Mouse (Mus musculus) R1 (cell line): Measurements from ENCODE around the gene Klk6.

ENCODE experiments used
- DNase-seq: peaks from one replicate; pipeline ENCODE4 v3.0.0-alpha.2; 2018; ENCODE audit warnings: low read depth, low spot score

Klk6 gene

DNA sequence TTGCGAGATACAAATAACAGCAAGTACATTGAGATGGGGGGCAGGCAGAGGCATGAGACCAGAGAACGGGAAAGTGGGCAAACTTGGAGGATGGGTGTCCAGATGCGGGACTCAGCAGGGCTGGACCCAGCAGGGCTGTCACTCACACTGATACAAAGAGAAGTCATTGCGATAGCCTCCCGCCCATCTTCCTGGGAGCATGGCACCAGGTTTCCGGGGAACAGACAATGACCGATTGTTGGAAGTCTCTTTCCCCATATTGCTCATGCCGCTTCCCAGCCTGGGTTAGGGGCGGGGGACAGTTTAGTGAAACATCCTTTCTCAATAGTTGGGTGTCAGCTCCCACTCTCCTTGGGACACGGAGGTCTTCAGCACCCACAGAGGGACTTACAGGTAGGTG, at the start of gene Klk6:
TSS of gene Klk6 (plus strand) at position 301 of the 400 bp plus-strand sequence.
- DNase-seq, result no peak

DNA sequence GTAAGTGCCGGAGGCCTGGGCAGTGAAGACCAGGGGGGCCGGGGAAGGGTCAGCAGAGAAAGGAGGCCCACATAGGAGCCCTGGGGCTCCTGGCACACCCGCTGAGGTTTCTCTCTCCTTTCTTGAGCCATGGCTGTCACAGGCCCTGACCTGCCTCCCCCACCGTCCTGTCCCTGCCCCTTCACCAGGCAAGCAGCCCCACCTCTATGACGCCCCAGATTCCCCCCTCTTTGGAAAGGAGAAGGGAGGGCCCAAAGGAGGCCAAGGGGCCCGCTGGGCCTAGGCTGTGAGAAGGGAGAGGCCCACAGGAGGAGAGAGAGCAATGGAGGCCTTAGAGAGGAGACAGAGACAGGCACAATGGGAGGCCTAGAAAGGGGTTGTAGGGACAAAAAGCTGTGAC, 49.5 kb upstream of the Klk6 start:
- DNase-seq, result no peak

DNA sequence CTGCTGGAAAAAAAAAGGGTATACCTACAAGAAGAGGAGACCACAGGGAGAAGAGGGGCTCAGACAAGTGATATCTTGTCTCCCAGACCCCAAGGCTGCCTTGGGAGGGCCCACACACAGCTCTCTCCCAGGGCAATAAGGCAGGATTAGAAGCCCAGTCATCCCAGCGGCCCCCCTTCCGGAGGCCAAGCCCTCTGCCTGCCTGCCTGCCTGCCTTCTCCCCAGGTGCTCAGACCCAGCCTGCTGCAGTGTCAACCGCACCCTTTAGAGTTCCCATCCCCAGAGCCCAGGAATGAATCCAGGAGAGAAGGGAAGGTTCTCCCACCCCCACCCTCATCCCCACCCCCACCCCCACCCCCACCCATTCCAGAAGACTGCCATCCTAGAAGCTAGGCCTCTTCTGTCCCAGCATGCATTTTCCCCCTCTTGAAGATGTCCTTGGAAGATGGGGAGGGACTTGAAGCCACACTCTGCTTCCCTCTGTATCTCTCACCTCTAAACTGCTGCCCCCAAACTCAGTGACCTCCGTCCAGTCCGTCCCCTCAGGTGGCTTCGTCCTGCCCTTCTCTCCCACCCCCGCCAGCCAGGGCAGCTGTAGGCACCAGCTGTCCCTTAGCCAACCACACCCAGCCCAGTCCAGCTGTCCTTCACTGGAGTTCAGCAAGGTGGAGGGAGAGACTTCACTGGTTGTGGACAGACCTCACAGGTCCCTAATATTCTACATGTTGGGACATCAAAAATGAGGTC, 48.8 kb upstream of the Klk6 start:
- peak; percentile 53 for DNase-seq

DNA sequence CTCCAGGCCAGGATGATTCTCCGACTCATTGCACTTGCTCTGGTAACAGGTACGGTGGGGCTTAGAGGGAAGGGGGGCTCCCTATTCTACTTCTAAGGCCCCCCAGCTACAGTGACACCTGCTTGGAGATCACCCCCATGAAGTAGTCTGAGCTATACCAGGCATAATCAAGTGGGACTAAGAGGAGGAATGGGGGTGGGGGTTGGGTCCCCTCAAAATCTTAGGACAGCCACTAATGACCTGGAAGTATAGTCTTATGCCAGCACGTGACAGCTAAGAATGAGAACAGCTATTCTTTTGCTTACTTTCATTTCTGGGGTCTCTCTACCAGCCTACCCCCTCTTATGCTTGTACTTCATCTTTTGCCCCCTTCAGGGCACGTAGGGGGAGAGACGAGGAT, 47.8 kb upstream of the Klk6 start:
- no peak for DNase-seq

DNA sequence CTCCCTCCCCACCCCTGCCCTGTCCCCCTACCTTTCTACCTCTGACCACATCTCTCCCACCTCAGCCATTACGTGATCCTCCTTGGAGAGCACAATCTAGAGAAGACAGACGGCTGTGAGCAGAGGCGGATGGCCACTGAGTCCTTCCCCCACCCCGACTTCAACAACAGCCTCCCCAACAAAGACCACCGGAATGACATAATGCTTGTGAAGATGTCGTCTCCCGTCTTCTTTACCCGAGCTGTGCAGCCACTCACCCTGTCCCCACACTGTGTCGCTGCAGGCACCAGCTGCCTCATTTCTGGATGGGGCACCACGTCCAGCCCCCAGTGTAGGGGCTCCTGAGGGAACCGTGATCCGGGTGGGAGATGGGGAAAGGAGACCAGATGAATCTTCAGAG, 46.9 kb upstream of the Klk6 start:
- DNase-seq, result no peak

DNA sequence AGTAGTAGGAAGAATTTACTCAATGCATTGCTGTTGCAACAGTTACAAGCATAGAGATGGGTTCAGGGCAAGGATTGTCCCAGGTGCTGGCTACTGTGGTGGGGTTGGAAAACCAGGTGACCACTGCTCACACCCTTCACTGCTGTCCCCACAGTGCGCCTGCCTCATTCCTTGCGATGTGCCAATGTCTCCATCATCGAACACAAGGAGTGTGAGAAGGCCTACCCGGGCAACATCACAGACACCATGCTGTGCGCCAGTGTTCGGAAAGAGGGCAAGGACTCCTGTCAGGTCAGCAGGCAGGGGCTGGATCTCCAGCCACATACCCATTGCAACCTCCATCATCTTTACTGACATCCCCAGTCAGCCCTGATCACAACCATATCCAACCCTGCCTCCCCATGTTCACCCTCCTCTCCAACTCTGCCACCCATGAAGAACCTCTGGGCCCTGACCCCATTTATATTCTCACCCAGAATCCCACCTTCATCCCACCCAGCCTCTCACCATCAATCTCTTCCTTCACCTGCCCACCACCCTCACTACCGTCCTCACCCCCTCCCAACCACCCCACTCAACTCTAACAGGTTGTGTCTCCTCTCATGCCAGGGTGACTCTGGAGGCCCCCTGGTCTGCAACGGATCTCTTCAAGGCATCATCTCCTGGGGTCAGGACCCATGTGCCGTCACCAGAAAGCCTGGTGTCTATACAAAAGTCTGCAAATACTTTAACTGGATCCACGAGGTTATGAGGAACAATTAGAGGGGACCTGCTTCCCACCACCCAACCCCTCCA, 45.9 kb upstream of the Klk6 start:
- DNase-seq, result no peak

DNA sequence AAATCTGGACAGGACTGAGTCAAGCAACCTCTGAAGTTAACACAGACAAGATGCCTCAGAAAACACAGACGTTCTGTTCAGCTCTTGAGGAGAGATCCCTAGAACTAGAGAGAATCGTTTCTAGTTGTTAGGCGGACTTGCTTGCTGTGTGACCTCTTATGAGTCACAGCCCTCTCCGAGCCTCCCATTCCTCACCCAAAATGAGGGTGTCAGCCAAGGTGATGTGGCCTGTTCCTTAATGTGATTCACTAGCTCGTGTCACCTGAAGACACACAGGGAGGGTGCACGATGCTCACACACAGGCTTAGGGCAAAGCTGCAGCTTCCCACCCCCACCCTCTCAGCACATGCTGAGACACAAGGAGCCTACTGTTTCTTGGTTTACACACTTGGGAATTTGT, 44.1 kb upstream of the Klk6 start:
- no peak for DNase-seq

DNA sequence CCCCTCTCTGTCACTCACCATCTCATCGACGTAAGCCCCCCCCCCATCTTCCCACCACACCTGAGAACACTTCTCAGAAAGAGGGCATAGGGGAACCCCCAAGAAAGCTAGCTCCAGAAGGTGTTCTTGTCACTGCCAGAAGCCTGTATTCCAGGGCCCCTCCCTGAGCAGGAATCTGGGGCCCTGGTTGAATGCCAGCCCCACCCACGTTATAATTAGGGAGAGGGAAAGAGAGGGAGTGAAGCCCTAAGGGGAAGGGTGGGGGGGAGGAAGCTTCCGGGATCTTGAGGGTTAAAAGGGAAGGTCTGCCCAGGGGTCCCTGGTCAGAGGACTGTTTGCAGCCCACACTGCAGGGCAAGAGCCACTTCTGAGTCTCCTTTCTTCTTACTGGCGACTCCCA, 43.6 kb upstream of the Klk6 start, which contains the start of gene Klk10:
TSS of gene Klk10 (plus strand) at position 290 of the 400 bp plus-strand sequence.
- DNase-seq, result peak; percentile 68

DNA sequence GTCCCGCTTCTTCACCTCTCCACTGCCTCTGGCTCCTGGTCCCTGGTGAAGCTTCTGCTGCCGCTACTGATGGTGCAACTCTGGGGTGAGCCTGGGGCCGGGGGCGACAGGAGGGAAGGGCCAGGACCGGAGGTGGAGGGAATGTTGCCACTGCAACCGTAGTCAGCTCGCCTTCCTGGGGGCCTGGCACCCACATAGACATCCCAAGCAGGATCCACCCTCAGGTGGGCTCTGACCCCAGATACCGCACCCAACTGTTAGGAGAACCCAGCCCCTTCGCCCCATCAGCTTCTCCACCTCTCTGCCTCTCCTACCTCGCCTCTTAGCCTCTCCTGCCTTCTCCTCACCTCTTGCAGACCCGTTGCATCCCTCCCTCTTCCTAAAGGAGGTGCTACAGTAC, 42.8 kb upstream of the Klk6 start:
- DNase-seq, result no peak

DNA sequence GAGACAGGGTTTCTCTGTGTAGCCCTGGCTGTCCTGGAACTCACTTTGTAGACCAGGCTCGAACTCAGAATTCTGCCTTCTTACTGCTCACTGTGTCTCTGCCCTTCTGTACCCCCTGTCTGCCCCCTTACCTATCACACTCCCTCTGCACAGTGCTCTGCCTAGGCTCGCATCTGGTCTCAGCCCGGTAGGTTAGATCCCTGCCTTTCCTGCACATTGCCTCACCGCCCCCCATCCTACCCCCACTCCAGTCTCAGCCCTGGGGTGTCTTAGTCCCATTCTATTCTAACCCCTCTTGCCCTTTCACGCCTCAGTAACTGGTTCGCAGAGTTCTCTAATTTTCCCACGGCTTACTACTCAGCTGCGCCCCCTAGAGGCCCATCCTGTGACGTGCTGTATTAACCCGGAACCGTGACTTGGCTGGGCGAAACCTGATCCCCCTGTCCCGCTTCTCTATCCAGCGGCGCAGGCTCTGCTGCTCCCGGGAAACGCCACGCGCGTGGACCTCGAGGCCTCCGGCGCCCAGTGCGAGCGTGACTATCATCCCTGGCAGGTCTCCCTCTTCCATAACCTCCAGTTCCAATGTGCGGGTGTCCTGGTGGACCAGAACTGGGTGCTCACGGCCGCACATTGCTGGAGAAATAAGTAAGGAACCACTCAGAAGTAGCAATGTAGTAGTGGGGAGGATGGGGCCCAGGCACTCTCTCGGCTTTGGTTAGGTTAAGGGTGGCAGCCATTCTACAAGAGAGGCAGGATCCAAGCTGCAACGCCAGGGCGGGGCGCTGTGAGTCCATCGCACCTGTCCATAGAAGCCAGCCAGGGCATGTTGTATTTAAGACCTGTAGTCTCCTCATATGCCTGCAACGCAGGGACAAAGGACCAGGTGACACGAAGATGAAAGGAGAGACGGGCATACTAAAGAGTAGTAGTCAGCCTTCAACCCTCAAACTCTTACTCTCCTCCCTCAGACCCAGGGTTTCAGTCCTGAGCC, 41.7 kb upstream of the Klk6 start:
- DNase-seq, result peak; percentile 89

DNA sequence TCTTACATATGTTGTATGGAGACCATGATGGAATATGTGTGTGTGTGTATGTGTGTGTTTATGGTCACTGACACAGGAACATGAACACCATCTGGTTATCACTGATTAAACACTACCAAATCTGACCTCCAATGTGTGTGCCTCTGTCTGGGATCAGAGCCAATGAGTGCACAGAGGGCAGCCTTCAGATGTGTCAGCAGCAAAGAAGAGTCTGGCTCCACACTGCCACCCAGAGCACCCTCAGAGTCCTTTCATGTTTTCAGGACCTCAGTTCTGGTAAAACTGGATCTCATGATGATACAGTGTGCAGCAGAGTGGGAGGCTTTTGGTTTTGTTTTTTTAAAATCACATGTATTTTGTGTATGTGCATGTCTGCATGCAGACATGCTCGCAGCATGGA, 39.0 kb upstream of the Klk6 start:
- peak; percentile 25 for DNase-seq

DNA sequence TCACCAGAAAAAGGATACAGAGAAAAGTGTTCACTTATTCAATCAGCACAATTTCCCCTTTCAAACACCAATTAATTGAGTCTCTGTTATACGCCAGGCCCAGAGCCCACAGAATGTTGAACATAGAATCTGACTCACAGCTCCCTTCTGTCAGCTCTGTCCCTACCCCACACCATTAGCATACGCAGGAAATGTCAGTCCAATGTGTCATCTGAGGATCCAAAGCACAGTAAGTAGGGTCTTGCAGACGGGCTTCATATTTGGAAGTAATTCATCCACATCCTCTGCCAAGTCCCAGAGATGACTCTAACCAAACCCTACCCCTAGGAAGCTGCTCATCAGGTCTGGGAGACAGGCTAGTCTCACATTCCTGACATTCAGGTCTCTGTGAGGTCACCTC, 36.2 kb upstream of the Klk6 start:
- DNase-seq, result no peak

DNA sequence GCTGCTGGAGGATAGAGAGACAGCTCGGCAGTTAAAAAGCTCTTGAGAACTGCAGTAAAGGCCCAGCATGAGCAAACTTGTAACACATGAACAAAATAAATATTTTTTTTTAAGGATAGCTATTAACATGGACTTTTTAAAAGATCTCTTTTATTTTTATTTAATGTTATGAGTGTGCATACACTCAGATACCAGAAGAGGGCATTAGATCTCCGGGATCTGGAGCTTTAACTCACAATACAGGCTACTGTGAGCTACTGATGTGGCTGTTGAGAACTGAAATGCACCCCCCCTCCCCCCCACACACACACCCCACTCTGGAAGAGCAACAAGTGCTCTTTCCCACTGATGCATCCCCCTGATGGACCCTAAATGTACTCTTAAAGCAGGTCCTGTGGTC, 35.0 kb upstream of the Klk6 start:
- DNase-seq, result no peak

DNA sequence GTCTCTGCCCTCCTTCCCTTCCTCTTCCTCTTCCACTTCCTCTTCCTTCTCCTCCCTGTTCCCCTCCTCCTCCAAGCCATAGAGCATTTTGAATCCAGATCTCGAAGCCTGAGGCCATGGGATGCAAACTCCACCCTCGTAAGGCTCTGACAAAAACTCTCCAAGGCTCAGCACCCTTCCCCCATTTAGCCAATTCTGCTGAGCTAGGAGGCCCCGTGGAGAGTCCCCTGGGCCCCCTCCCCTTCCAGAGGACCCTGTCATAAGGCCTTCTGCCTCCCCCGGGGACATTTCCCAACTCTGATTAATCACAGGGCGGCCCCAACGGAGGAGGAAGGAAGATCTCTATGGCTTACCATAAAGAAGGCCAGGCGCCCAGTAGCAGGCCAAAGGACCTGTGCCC, 32.7 kb upstream of the Klk6 start, which contains the start of gene Klk9:
TSS of gene Klk9 (plus strand) at position 301 of the 400 bp plus-strand sequence.
- DNase-seq, result no peak

DNA sequence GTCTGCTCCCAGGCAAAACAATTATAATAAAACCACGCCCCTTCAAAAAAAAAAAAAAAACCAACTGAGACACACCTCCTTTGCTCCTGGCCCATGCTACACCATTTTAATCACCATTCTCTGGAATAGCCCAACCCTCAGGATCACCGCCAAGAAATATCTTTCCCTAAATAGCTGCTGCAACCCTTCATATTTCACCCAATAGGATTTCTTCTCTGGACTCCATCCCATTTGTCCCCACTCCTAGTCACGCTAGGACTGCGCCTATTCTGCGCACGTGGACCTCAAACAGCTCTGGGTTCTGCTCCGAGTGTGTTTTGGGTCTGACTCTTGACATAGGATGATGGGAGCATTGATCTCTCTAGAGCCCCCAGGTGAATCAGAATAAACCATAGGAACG, 27.9 kb upstream of the Klk6 start:
- DNase-seq, result no peak

DNA sequence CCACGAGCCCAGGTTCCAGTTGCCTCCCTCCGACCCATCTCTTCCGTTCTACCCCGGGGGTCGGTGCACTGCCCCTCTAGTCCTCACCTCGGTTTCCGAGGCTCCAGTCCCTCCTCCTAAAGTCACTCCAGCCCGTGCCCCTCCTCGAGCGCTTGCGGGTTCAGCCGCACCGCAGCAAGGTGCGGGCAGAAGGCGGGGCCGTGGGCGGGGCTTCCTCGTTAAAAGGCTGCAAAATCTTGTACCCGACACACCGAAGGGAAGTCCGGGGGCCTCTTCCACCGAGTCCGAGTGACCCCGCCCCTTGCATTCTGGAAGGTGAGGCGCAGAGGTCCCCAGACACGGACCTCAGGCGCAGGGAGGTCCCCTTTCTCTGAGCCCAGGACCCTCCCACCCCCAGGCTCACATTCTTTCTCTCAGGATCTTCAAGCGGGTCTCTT, 26.9 kb upstream of the Klk6 start, which contains the start of gene Klk8:
TSS of gene Klk8 (plus strand) at position 245 of the 437 bp plus-strand sequence.
- peak; percentile 66 for DNase-seq

DNA sequence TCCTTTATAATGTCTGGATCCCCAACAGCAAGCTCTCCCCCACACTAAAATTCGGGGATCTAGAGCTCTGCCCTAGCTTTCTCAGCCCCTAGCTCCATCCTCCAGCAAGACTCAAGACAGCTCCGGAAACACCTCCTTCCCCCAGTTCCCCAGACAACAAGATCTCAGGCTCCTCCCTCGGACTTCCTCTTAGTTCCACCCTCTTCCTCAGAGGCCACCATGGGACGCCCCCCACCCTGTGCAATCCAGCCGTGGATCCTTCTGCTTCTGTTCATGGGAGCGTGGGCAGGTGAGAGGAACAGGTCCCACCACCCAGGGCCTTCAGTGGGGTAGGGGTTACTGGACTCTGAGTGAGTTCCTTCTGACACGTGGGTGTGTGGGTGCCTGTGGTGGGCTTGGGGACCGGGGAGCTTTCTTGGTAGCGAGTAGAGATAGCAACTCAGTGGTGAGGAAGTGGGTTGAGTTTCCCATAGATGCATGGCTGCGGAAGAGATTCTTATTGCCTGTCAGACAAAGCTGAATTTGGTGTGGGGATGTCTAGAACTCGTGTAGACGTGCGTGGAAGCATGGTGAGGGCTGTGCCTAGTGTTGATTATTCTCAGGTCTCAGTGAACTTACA, 26.3 kb upstream of the Klk6 start:
- peak; percentile 85 for DNase-seq

DNA sequence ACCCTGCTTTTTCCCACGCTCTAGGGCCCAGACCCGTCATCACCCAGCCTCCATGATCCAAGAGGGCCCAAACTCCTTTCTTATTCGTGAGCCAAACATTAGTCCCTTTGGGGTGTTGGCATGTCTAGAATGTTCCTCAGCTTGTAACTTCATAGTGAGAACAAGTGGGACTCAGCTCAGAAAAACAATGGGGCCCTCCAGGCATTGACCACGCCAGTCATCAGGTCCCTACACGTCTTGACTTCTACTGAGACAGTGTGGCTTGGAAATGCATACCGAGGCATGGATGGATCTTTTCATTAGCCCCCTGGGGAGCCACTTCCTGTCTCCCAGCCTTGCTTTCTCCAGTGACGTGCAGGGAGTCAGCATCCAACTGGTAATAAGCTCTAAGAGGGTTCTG, 24.4 kb upstream of the Klk6 start:
- DNase-seq, result peak; percentile 58

DNA sequence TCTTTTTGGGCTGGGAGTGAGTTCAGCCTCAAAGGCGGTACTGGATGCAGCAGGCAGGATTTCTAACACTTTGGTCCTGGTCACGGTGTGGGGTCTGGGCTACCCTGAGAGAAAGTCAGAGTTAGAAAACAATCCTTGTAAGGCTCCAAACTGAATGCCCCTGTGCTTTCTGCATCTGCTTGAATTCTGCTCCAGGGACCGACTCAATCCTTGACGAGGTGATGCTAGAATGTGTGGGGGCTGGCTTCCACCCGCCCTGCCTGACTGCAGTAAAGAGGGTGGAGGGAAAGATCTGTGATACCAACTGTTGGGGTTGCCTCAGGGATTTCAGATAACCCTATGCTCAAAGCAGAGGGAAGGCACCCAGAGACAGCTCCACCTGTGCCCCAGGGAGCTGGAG, 13.3 kb upstream of the Klk6 start, which contains the start of gene Klk7:
TSS of gene Klk7 (plus strand) at position 301 of the 400 bp plus-strand sequence.
- DNase-seq, result no peak

DNA sequence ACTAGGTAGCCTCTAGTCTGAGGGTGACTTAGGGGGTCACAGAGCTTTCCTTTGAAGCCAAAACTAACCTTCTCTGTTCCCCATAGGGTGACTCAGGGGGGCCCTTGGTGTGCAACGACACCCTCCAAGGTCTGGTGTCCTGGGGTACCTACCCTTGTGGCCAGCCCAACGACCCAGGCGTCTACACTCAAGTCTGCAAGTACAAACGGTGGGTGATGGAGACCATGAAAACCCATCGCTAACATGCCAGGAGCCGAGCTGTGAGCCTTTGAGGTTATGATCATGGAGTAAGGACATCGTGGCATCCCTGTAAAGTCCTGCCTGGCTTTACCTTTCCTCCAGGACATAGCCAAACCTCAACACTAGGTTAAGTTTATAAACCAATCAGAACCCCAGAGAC, 9.1 kb upstream of the Klk6 start:
- DNase-seq, result no peak

DNA sequence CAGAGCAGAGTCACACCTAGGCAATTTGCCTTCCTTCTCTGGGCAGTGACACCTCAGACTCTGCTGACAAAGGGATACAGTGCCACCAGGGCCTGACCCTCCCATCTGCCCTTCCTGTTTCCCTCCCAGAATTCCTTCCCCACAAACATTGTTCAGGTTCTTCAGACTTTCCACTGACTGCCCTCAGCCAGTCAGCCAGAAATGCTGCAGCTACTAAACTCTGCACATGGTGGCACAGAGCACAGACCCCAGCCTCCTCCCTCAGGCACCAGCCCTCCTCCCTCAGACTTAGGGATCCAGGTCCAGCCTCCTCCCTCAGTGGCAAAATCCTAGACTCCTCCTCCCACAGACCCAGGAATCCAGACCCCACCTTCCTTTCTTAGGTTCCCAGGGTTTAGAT, 7.6 kb upstream of the Klk6 start:
- peak; percentile 74 for DNase-seq
